Mouse (Mus musculus) forebrain, embryonic 12.5 days (tissue): ENCODE results near the gene Taok3. TPM values are rescaled to one million over a fixed set of nuclear protein-coding genes. Genes with fewer than 3 reads are reported as not detected.

ENCODE experiments used
- ATAC-seq: fragments of 200-750 bp; cut with Nextera tagmentation; 2 replicates; pipeline ENCODE4 v1.8.0; 2017; ENCODE audit warnings: moderate TSS enrichment; ENCODE audit not compliant: low FRiP score
- H3K27ac ChIP-seq: fragments of 300-500 bp; sonication (generic); 2 replicates; pipeline ENCODE4 v1.5.1; 2016; ENCODE audit warnings: mild to moderate bottlenecking
- H3K27me3 ChIP-seq: fragments of 300-500 bp; sonication (generic); 2 replicates; pipeline ENCODE4 v1.6.1; 2016; ENCODE audit warnings: mild to moderate bottlenecking
- H3K36me3 ChIP-seq: fragments of 300-500 bp; sonication (generic); replicated peaks from 2 replicates; pipeline ENCODE4 v1.6.1; 2016; ENCODE audit warnings: mild to moderate bottlenecking
- H3K4me1 ChIP-seq: fragments of 300-500 bp; sonication (generic); 2 replicates; pipeline ENCODE4 v1.6.1; 2016
- H3K4me2 ChIP-seq: fragments of 300-500 bp; sonication (generic); 2 replicates; pipeline ENCODE4 v1.6.1; 2016; ENCODE audit warnings: mild to moderate bottlenecking, moderate library complexity
- H3K4me3 ChIP-seq: fragments of 300-500 bp; sonication (generic); replicated peaks from 2 replicates; pipeline ENCODE4 v1.5.1; 2016; ENCODE audit warnings: mild to moderate bottlenecking
- H3K9ac ChIP-seq: fragments of 300-500 bp; sonication (generic); 2 replicates; pipeline ENCODE4 v1.6.1; 2016; ENCODE audit warnings: mild to moderate bottlenecking
- H3K9me3 ChIP-seq: fragments of 300-500 bp; sonication (generic); 2 replicates; pipeline ENCODE4 v1.6.1; 2016
- WGBS: fragments of 180-500 bp; shearing (Covaris S2); methylation state at CpG from one replicate; pipeline ENCODE4 v1.1.7; 2016; 5-methylcytosine and 5-hydroxymethylcytosine counted together
- polyA plus RNA-seq: library from polyadenylated mRNA; unstranded; fragments of >200 nt; fragmentation: Nextera tagmentation; extraction: Ambion mirVana; gene quantifications from 2 replicates; pipeline ENCODE4 v1.2.1, GENCODE M21; 2016

Gene Taok3
- polyA plus RNA-seq, 1 experiment from 2014 or later, result 24.8 TPM

DNA sequence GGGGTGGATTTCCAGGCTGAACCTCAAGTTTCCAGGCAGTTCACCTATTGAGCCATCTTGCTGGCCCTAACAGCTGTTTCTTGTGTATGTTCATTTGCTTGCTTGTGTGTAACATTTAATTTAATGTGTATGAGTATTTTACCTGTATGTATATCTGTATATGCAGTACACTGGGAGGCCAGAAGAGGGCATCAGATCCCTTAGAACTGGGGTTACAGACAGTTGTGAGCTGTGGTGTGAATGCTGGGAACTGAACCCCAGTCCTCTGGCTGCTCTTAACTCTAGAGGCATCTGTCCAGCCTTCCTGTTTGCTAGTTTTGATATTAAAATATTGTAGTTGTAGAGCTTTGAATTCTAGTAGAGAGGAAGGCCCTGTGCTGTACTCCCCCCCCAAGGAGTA lies 33.0 kb downstream of the Taok3 start:
- no peak overlapping the region for H3K9ac ChIP-seq
- H3K4me3 ChIP-seq, result no peak overlapping the region
- H3K27ac ChIP-seq, result no peak overlapping the region
- H3K4me1 ChIP-seq, result no peaks in the 10 kb centered on the region
- no peaks in the 10 kb centered on the region for H3K36me3 ChIP-seq
- no peaks in the 10 kb centered on the region for H3K27me3 ChIP-seq
- no peak for ATAC-seq
- H3K4me2 ChIP-seq, result no peak overlapping the region
- H3K9me3 ChIP-seq, result no peaks in the 10 kb centered on the region; the same call in 1 of the 2 replicates

DNA sequence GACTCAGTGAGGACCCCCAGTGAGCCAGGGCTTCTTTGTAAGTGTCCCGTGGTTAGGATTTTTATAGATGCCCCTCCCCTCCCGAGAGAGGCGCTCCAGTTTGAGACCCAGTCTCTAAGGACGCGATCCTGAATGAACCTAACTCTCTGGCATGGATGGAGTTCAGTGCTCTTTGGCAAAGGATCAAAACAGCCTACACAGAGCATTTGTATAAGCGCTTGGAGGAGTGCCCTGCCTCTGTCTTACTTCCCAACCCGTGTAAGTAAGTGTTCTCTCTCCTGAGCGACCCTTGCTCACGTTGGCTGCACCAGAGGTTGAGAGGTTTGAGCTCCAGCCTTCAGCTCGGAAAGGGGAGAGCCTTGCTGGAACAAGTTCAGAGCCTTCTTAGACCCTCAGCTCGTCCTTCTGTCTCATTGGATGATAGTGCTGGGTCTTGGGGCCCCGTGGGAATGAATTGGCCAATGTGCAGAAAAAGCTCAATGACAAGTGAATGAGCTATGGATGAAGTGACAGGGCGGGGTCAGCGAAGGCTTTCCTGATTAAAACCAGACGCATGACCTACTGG lies 33.7 kb downstream of the Taok3 start:
- H3K36me3 ChIP-seq, result no peaks in the 10 kb centered on the region
- no peaks in the 10 kb centered on the region; the same call in 1 of the 2 replicates for H3K9me3 ChIP-seq
- 88% methylated on average over 15 of the region's 15 CpGs for WGBS
- H3K4me2 ChIP-seq, result no peak overlapping the region
- H3K27me3 ChIP-seq, result no peaks in the 10 kb centered on the region
- no peak overlapping the region for H3K4me3 ChIP-seq
- ATAC-seq, result no peak
- H3K9ac ChIP-seq, result no peak overlapping the region
- H3K27ac ChIP-seq, result no peak overlapping the region
- no peaks in the 10 kb centered on the region for H3K4me1 ChIP-seq

- Histone ChIP-seq H3K9ac (no peak overlapping the region), H3K4me2 (no peak overlapping the region), H3K27ac (no peak overlapping the region), H3K27me3 (no peaks in the 10 kb centered on the region), H3K9me3 (no peaks in the 10 kb centered on the region), H3K36me3 (no peaks in the 10 kb centered on the region), H3K4me3 (no peak overlapping the region), H3K4me1 (no peaks in the 10 kb centered on the region)
- no peak for ATAC-seq
- 83% methylated on average over 7 of the region's 7 CpGs for WGBS
Observed at GRCm38 (mm10) chr5:117158335-117159018, 38.5 kb downstream of the Taok3 start.

- H3K36me3 ChIP-seq, result no peaks in the 10 kb centered on the region
- no peak overlapping the region for H3K27ac ChIP-seq
- H3K9ac ChIP-seq, result no peak overlapping the region
- no peaks in the 10 kb centered on the region for H3K9me3 ChIP-seq
- H3K27me3 ChIP-seq, result no peaks in the 10 kb centered on the region
- WGBS, result 67% methylated on average over 8 of the region's 8 CpGs
- ATAC-seq, result no peak
- no peak overlapping the region for H3K4me2 ChIP-seq
- no peaks in the 10 kb centered on the region for H3K4me1 ChIP-seq
- H3K4me3 ChIP-seq, result no peak overlapping the region
Observed at GRCm38 (mm10) chr5:117159326-117159725, 39.4 kb downstream of the Taok3 start.

GRCm38 (mm10) chr5:117159805-117160291 lies 39.9 kb downstream of the Taok3 start:
- Histone ChIP-seq H3K9me3 (no peaks in the 10 kb centered on the region), H3K4me2 (no peak overlapping the region), H3K36me3 (no peaks in the 10 kb centered on the region), H3K4me3 (no peak overlapping the region), H3K4me1 (no peaks in the 10 kb centered on the region), H3K27ac (no peak overlapping the region), H3K9ac (no peak overlapping the region), H3K27me3 (no peaks in the 10 kb centered on the region)
- ATAC-seq, result no peak
- 55% methylated on average over 6 of the region's 6 CpGs for WGBS

DNA sequence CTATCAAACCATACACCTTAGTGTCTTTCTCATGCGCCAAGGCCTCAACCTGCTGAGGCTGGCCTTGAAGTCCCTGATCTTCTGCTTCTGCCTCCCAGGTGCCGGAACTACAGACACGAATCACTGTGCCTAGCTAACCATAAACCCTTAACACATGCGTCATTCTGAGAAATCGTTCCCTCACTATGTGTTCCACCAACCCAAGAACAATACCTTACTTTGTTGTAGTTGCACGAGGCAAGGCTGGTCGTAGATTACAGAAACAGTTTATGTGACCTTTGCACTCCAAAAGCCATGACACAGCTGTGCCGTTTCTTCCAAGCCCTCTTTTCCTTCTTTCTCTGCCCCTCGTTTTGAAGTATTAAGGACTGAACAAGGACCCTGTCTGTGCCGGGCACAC lies 40.6 kb downstream of the Taok3 start:
- no peaks in the 10 kb centered on the region for H3K4me1 ChIP-seq
- no peak overlapping the region for H3K4me3 ChIP-seq
- WGBS, result 66% methylated on average over 10 of the region's 10 CpGs
- H3K36me3 ChIP-seq, result no peaks in the 10 kb centered on the region
- H3K27me3 ChIP-seq, result no peaks in the 10 kb centered on the region
- H3K27ac ChIP-seq, result no peak overlapping the region
- no peaks in the 10 kb centered on the region for H3K9me3 ChIP-seq
- ATAC-seq, result no peak
- H3K4me2 ChIP-seq, result no peak overlapping the region
- no peak overlapping the region for H3K9ac ChIP-seq

- H3K4me2 ChIP-seq, result no peak overlapping the region
- H3K36me3 ChIP-seq, result no peaks in the 10 kb centered on the region
- no peaks in the 10 kb centered on the region for H3K9me3 ChIP-seq
- no peak overlapping the region for H3K9ac ChIP-seq
- no peak overlapping the region for H3K4me3 ChIP-seq
- ATAC-seq, result no peak
- no peak overlapping the region for H3K27ac ChIP-seq
- H3K27me3 ChIP-seq, result no peaks in the 10 kb centered on the region
- WGBS, result 95% methylated on average over 13 of the region's 13 CpGs
- no peaks in the 10 kb centered on the region for H3K4me1 ChIP-seq
Observed at GRCm38 (mm10) chr5:117163790-117164189, 43.9 kb downstream of the Taok3 start.

DNA sequence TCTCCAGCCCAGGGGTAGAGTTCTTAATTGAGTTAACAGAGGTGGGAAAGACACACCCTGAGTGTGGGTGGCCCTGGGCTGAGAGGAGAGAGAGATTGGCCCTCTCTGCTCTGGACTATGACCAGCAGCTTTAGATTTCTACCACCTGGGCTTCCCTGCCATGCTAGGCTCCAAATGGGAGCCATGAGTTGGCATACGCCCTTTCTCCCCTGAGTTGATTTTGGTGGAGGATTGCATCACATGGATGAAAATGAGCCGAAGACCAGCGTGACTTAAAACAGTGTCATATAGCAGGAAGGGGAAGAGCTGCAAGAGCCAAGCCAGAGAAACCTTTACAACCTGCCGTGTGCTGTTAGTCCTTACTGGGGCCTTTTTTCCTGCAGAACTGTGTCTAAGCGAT lies 44.6 kb downstream of the Taok3 start:
- H3K9ac ChIP-seq, result no peak overlapping the region
- no peak for ATAC-seq
- H3K4me1 ChIP-seq, result no peaks in the 10 kb centered on the region
- H3K27ac ChIP-seq, result no peak overlapping the region
- no peak overlapping the region for H3K4me2 ChIP-seq
- H3K36me3 ChIP-seq, result no peaks in the 10 kb centered on the region
- no peaks in the 10 kb centered on the region for H3K27me3 ChIP-seq
- H3K4me3 ChIP-seq, result no peak overlapping the region
- 79% methylated on average over 5 of the region's 5 CpGs for WGBS
- H3K9me3 ChIP-seq, result no peaks in the 10 kb centered on the region

DNA sequence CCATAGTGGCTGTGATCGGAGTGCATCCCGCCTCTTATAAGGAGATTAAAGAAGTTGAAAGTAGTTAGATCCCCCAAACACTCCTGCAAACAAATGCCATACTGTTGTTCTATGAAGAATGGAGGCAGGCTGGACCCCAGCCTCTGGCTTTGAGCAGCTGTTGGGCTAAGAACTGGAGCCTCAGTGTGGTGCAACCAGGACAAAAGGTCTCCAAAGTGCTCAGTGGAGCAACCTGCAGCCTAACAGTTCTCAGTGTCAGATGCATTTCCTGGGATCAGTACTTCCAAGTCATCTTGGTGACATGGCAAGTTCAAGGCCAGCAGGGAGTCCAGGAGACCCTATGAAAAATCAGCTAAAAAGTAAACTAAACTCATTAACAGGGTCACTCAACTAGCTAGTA lies 45.0 kb downstream of the Taok3 start:
- no peak for ATAC-seq
- Histone ChIP-seq H3K9ac (no peak overlapping the region), H3K4me1 (no peaks in the 10 kb centered on the region), H3K27me3 (no peaks in the 10 kb centered on the region), H3K36me3 (no peaks in the 10 kb centered on the region), H3K27ac (no peak overlapping the region), H3K4me3 (no peak overlapping the region), H3K4me2 (no peak overlapping the region), H3K9me3 (no peaks in the 10 kb centered on the region)
- 53% methylated on average over 2 of the region's 2 CpGs for WGBS

- Histone ChIP-seq H3K4me2 (no peak overlapping the region), H3K36me3 (no peaks in the 10 kb centered on the region), H3K4me1 (no peaks in the 10 kb centered on the region), H3K9me3 (no peaks in the 10 kb centered on the region), H3K9ac (no peak overlapping the region), H3K27ac (no peak overlapping the region), H3K4me3 (no peak overlapping the region), H3K27me3 (no peaks in the 10 kb centered on the region)
- WGBS, result 82% methylated on average over 2 of the region's 2 CpGs
- ATAC-seq, result no peak
Observed at GRCm38 (mm10) chr5:117165946-117166345, 46.0 kb downstream of the Taok3 start.

DNA sequence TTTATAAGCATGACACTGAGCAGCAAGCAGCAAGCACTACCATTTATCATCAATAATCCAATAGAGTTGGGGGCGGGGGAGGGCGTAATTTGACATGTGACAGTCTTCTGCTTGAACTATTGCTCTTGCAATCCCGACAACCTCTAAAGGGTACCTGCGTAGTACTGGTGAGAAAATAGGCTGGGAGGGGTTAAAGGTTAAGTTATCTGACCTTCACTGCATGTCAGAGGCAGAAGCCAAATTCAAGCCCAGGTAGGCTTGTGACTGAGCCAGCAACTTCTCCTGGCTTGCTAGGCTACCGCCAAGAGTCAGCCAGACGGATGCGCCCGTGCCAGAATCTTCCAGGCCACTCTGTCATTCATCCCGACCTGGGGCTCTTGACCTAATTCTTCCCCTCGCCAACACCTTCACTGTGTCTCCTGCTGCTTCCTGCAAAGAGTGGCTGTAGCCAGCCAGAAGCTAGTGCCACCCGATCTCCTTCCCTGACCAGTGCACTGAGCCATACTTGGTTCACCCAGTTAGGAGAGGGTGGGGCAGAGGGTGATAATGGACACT lies 47.0 kb downstream of the Taok3 start:
- ATAC-seq, result no peak
- Histone ChIP-seq H3K9ac (no peak overlapping the region), H3K9me3 (no peaks in the 10 kb centered on the region), H3K4me2 (no peak overlapping the region), H3K36me3 (no peaks in the 10 kb centered on the region), H3K4me3 (no peak overlapping the region), H3K27ac (no peak overlapping the region), H3K27me3 (no peaks in the 10 kb centered on the region), H3K4me1 (no peaks in the 10 kb centered on the region)
- WGBS, result 89% methylated on average over 11 of the region's 11 CpGs

- Histone ChIP-seq H3K9me3 (no peaks in the 10 kb centered on the region), H3K4me2 (no peak overlapping the region), H3K36me3 (no peaks in the 10 kb centered on the region), H3K9ac (no peak overlapping the region), H3K27ac (no peak overlapping the region), H3K4me1 (no peaks in the 10 kb centered on the region), H3K27me3 (no peaks in the 10 kb centered on the region), H3K4me3 (no peak overlapping the region)
- WGBS, result 88% methylated on average over 14 of the region's 14 CpGs
- ATAC-seq, result no peak
Observed at GRCm38 (mm10) chr5:117168351-117169100, 48.6 kb downstream of the Taok3 start.
